Mouse (Mus musculus) liver, embryonic 14.5 days (tissue): ENCODE data around the gene E330009J07Rik. TPM values are rescaled to one million over a fixed set of nuclear protein-coding genes. Genes with fewer than 3 reads are reported as not detected.

ENCODE experiments used
- ATAC-seq: fragments of 200-750 bp; cut with Nextera tagmentation; 2 replicates; pipeline ENCODE4 v1.8.0; 2017; ENCODE audit warnings: moderate number of reproducible peaks, mild to moderate bottlenecking, moderate library complexity; ENCODE audit not compliant: insufficient read depth
- DNase-seq, 3 experiments: peaks; one replicate each; pipeline ENCODE4 v3.0.0-alpha.2; 2012 to 2013; ENCODE audit warnings: low read depth in 3 of 3, low spot score in 3 of 3
- H3K27ac ChIP-seq: fragments of 300-500 bp; sonication (generic); 2 replicates; pipeline ENCODE4 v1.5.1; 2014; ENCODE audit warnings: moderate library complexity, mild to moderate bottlenecking, control low read depth, inconsistent platforms
- H3K27me3 ChIP-seq: fragments of 300-500 bp; sonication (generic); 2 replicates; pipeline ENCODE4 v1.6.1; 2014; ENCODE audit warnings: mild to moderate bottlenecking, low read length, moderate library complexity; ENCODE audit not compliant: control insufficient read depth, insufficient read depth
- H3K36me3 ChIP-seq: fragments of 300-500 bp; sonication (generic); replicated peaks from 2 replicates; pipeline ENCODE4 v1.6.1; 2014; ENCODE audit warnings: low read depth; ENCODE audit not compliant: control insufficient read depth, insufficient read depth
- H3K4me1 ChIP-seq, 2 experiments: fragments of 200-500 bp in 1 of 2; fragments of 300-500 bp in 1 of 2; sonication (generic) in 1 of 2; replicated peaks; 2 replicates each; pipeline ENCODE4 v1.6.1; 2012 to 2014; ENCODE audit warnings: antibody characterized with exemption in 1 of 2, inconsistent platforms in 1 of 2, low read length in 1 of 2; ENCODE audit not compliant: control insufficient read depth in 2 of 2, insufficient read depth in 2 of 2
- H3K4me2 ChIP-seq: fragments of 300-500 bp; sonication (generic); 2 replicates; pipeline ENCODE4 v1.6.1; 2014; ENCODE audit warnings: low read depth, mild to moderate bottlenecking, control low read depth, moderate library complexity
- H3K4me3 ChIP-seq, 2 experiments: fragments of 200-500 bp in 1 of 2; fragments of 300-500 bp in 1 of 2; sonication (generic) in 1 of 2; 2 replicates each; pipeline ENCODE4 v1.5.1; 2012 to 2014; ENCODE audit warnings: low read depth in 2 of 2, low read length in 2 of 2, mild to moderate bottlenecking in 2 of 2, control low read depth in 1 of 2, inconsistent platforms in 1 of 2, moderate library complexity in 1 of 2; ENCODE audit not compliant: insufficient read depth in 1 of 2
- H3K9ac ChIP-seq: fragments of 300-500 bp; sonication (generic); replicated peaks from 2 replicates; pipeline ENCODE4 v1.6.1; 2014; ENCODE audit warnings: mild to moderate bottlenecking, control low read depth, moderate library complexity
- H3K9me3 ChIP-seq: fragments of 300-500 bp; sonication (generic); 2 replicates; pipeline ENCODE4 v1.6.1; 2016; ENCODE audit warnings: low read length, mixed read lengths; ENCODE audit not compliant: control insufficient read depth
- CTCF ChIP-seq: IDR thresholded peaks from 2 replicates; pipeline ENCODE4 v1.5.1; 2016; ENCODE audit warnings: antibody characterized with exemption, low read depth, control low read depth
- EP300 ChIP-seq: IDR thresholded peaks from 2 replicates; pipeline ENCODE4 v1.6.1; 2016; ENCODE audit warnings: antibody characterized with exemption, low read depth
- WGBS: fragments of 180-500 bp; shearing (Covaris S2); extraction: QIAGEN DNeasy Blood & Tissue Kit; methylation state at CpG from one replicate; pipeline ENCODE4 v1.1.7; 2014; ENCODE audit not compliant: insufficient replicate concordance; 5-methylcytosine and 5-hydroxymethylcytosine counted together
- polyA plus RNA-seq, 2 experiments: library from polyadenylated mRNA; depleted of rRNA in 1 of 2; stranded (reverse) in 1 of 2; unstranded in 1 of 2; fragments of >200 nt; fragmentation: Nextera tagmentation in 1 of 2; extraction: Ambion mirVana in 1 of 2; gene quantifications; 2 replicates each; pipeline versions ENCODE4 v1.2.1 to v1.2.3; 2012 to 2014

Gene E330009J07Rik
- polyA plus RNA-seq, 2 experiments = 0.57 to 0.67 TPM

DNA sequence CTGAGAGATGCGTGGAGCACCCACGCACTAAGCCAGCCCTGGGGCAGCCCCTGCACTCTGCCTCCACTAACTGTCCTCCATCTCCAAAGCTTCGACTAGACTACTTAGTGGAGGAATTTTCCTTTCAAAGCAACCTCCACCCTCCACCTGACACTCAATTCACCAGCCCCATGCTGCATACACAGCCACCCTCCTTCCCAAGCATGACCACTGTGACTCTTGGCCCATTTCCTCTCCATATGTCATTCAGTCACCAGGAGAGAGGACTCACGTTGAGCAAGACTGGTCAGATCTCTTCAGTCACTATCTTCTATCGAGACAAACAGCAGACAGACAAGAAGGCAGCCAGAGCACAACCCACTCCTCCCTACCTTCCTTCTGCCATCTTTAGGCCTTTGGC lies 22.9 kb downstream of the E330009J07Rik start:
- WGBS = 61% methylated on average over 5 of the region's 5 CpGs
- Histone ChIP-seq H3K4me2 (no peak overlapping the region), H3K27me3 (no peaks in the 10 kb centered on the region), H3K36me3 (no peaks in the 10 kb centered on the region), H3K9me3 (no peaks in the 10 kb centered on the region), H3K4me3 (no peak overlapping the region), H3K4me1 (no peaks in the 10 kb centered on the region), H3K9ac (no peak overlapping the region), H3K27ac (no peak overlapping the region)
- DNase-seq (no peak), ATAC-seq (no peak)
- no peak for TF ChIP-seq EP300
- TF ChIP-seq CTCF = no peak

DNA sequence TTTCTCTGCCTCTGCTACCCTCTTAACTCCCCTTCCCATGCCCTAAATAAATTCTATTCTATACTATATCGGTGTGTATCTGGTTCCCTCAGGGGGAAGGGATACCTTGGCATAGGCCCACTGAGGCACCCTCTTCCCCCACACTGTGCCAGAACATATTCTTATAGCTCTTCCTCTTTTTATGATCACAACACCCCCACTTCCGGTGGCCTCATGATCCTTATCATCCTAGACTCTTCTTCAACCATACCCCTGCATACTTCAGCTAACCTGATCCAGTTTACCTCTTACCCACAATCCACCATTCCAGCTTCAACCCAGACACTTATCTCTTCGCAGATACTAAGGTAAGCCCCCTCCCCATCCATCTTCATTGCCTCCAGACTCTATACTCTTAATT lies 24.9 kb downstream of the E330009J07Rik start:
- H3K4me2 ChIP-seq = no peak overlapping the region
- no peak for DNase-seq
- H3K27me3 ChIP-seq = no peaks in the 10 kb centered on the region
- WGBS = 47% methylated on average over 3 of the region's 3 CpGs
- no peak for TF ChIP-seq CTCF
- no peak for TF ChIP-seq EP300
- no peak for ATAC-seq
- H3K4me1 ChIP-seq = no peaks in the 10 kb centered on the region
- H3K27ac ChIP-seq = no peak overlapping the region
- no peak overlapping the region for H3K9ac ChIP-seq
- no peak overlapping the region for H3K4me3 ChIP-seq
- no peaks in the 10 kb centered on the region for H3K9me3 ChIP-seq
- no peaks in the 10 kb centered on the region for H3K36me3 ChIP-seq

DNA sequence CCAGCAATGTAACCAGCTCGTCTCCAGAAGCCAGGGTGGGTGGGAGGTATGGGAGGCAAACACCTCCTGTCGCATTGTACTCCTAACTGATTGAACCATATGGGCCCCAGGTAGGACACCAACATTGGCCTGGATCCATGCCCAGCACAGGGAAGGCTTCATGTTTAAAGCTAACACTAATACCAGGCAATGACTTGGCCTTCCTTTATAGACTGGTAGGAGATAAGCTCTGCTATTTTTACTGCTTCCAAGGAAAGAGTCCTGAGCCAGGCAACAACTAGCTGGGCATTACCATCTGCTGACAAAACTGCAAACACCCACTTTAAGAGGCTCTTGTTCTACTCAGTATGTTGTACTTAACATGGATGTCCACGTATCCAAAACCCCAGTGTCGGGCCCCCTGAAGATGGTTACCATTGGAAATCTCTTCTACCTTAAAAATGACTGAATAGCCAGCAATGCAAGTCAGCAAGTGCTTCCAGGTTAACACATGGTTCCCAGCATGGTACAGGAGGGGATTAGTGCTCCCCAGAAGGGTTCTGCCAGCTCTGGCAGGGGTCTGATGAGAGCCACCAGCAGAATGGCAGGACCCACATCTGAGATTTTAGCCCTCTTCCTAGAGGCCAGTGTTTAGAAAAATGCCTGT lies 32.2 kb downstream of the E330009J07Rik start:
- no peak overlapping the region for H3K27ac ChIP-seq
- ATAC-seq (no peak), DNase-seq (no peak)
- H3K4me1 ChIP-seq = no peaks in the 10 kb centered on the region
- no peak overlapping the region for H3K4me2 ChIP-seq
- WGBS = 73% methylated on average over 4 of the region's 4 CpGs
- H3K9me3 ChIP-seq = no peaks in the 10 kb centered on the region
- no peak overlapping the region for H3K4me3 ChIP-seq
- H3K9ac ChIP-seq = no peak overlapping the region
- TF ChIP-seq EP300 (no peak), CTCF (no peak)
- H3K27me3 ChIP-seq = no peaks in the 10 kb centered on the region
- H3K36me3 ChIP-seq = no peaks in the 10 kb centered on the region

DNA sequence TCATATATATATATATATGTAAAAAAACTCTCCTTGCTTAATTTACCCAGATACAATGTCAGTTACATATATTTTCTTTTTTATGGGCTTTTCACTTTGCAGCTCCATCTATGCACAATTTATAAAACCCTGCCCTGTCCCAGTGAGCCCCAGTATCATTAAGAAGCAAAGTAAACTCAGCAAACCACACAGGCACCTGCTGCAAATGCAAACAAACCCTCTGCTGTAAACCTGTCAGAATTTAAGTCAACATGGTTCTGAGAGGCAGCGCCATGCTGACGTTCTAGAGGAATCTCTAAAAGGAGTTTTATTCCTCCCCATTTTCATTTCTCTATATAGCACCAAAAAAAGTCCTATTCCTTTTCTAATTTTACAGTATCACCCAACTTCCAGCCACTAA lies 33.9 kb downstream of the E330009J07Rik start:
- no peak overlapping the region for H3K27ac ChIP-seq
- no peaks in the 10 kb centered on the region for H3K4me1 ChIP-seq
- no peaks in the 10 kb centered on the region for H3K27me3 ChIP-seq
- no peaks in the 10 kb centered on the region for H3K36me3 ChIP-seq
- no peak overlapping the region for H3K9ac ChIP-seq
- DNase-seq (no peak), ATAC-seq (no peak)
- 73% methylated on average over 2 of the region's 2 CpGs for WGBS
- no peak overlapping the region for H3K4me3 ChIP-seq
- H3K9me3 ChIP-seq = no peaks in the 10 kb centered on the region
- H3K4me2 ChIP-seq = no peak overlapping the region
- no peak for TF ChIP-seq CTCF
- TF ChIP-seq EP300 = no peak

DNA sequence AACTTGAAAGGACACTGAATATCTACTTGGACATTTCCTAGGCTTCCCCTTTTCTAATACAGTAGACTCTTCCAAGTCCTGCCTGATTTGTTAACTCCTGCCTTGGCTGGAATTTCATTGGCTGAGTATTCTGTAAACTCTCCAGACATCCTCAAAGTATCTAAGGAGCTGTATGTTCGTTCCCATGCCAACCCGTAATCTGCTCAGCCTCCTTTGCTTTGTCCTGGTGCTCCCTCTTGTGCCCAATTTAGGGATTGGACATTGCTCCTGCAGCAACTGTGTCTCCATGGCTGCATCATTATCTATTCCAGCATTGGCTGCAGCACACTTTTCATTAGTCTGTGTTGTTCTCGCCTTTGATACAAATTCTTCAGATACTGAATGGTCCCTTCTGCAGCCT lies 42.7 kb downstream of the E330009J07Rik start:
- peak; percentile 12 to 22 (median 13) for DNase-seq
- no peak overlapping the region for H3K4me2 ChIP-seq
- H3K27ac ChIP-seq = no peak overlapping the region
- H3K36me3 ChIP-seq = no peaks in the 10 kb centered on the region
- H3K27me3 ChIP-seq = no peaks in the 10 kb centered on the region
- 0 out of 2 replicates have a peak, but pooled peaks have one; percentile 31 for ATAC-seq
- TF ChIP-seq CTCF = peak; percentile 76
- no peak for TF ChIP-seq EP300
- H3K4me3 ChIP-seq = no peak overlapping the region
- 50% methylated on average over 3 of the region's 3 CpGs for WGBS
- no peak overlapping the region for H3K9ac ChIP-seq
- no peaks in the 10 kb centered on the region for H3K9me3 ChIP-seq
- no peaks in the 10 kb centered on the region; a peak in 1 of 4 replicates for H3K4me1 ChIP-seq
